Mouse (Mus musculus) thymus, adult 2 months (tissue): ENCODE measurements around the gene Grasp. TPM values are rescaled to one million over a fixed set of nuclear protein-coding genes. Genes with fewer than 3 reads are reported as not detected.

Experiments used
- DNase-seq: peaks from one replicate; pipeline ENCODE4 v3.0.0; 2021
- H3K27ac ChIP-seq: fragments of 200-500 bp; 2 replicates; pipeline ENCODE4 v1.5.1; 2012; ENCODE audit warnings: low read length, control low read depth; ENCODE audit not compliant: control insufficient read depth, insufficient read depth
- H3K27me3 ChIP-seq: fragments of 200-500 bp; 2 replicates; pipeline ENCODE4 v1.6.1; 2012; ENCODE audit warnings: mild to moderate bottlenecking, low read length, moderate library complexity, mixed read lengths; ENCODE audit not compliant: control insufficient read depth, insufficient read depth
- H3K36me3 ChIP-seq: fragments of 200-500 bp; 2 replicates; pipeline ENCODE4 v1.6.1; 2012; ENCODE audit warnings: mild to moderate bottlenecking, low read length, moderate library complexity; ENCODE audit not compliant: control insufficient read depth, insufficient read depth
- H3K4me1 ChIP-seq: fragments of 200-500 bp; replicated peaks from 2 replicates; pipeline ENCODE4 v1.6.1; 2012; ENCODE audit warnings: low read length; ENCODE audit not compliant: control insufficient read depth, insufficient read depth
- H3K4me3 ChIP-seq: fragments of 200-500 bp; 2 replicates; pipeline ENCODE4 v1.5.1; 2012; ENCODE audit warnings: mild to moderate bottlenecking, low read length, control low read depth, moderate library complexity; ENCODE audit not compliant: control insufficient read depth, insufficient read depth
- CTCF ChIP-seq: fragments of 200-500 bp; IDR thresholded peaks from 2 replicates; pipeline ENCODE4 v1.5.1; 2012; ENCODE audit warnings: mild to moderate bottlenecking, control low read depth, low read length, moderate library complexity, borderline replicate concordance; ENCODE audit not compliant: control insufficient read depth, poor library complexity, insufficient read depth; ENCODE audit errors: extremely low read depth
- POLR2A ChIP-seq: fragments of 200-500 bp; IDR thresholded peaks from 2 replicates; pipeline ENCODE4 v1.6.1; 2012; ENCODE audit warnings: mild to moderate bottlenecking, low read length, control low read depth, moderate library complexity; ENCODE audit not compliant: control insufficient read depth, poor library complexity, insufficient read depth; ENCODE audit errors: extremely low read depth
- WGBS: fragments of 180-500 bp; shearing (Covaris S2); methylation state at CpG from one replicate; pipeline ENCODE4 v1.1.7; 2018; 5-methylcytosine and 5-hydroxymethylcytosine counted together
- polyA plus RNA-seq: library from polyadenylated mRNA; depleted of rRNA; stranded (reverse); fragments of >200 nt; gene quantifications from 2 replicates; pipeline ENCODE4 v1.2.3, GENCODE M21; 2012

Grasp gene
- polyA plus RNA-seq, 1 experiment, result 10.2 TPM

GRCm38 (mm10) chr15:101231648-101232180 is 7.7 kb downstream of the Grasp start:
- TF ChIP-seq CTCF (no peak), POLR2A (no peak)

GRCm38 (mm10) chr15:101232607-101233006 is 8.6 kb downstream of the Grasp start:
- H3K27ac ChIP-seq, result peak overlapping the region; percentile 16; the same call in 1 of the 2 replicates

More at GRCm38 (mm10) chr15:101231648-101232180, 7.7 kb downstream of the Grasp start:
- no peak overlapping the region for H3K27ac ChIP-seq
- peaks cover 53% of the 10 kb centered on the region for H3K4me1 ChIP-seq
- 97% methylated on average over 56 of the region's 56 CpGs for WGBS
- DNase-seq, result no peak
- H3K4me3 ChIP-seq, result no peak overlapping the region
- no peaks in the 10 kb centered on the region for H3K36me3 ChIP-seq
- no peaks in the 10 kb centered on the region for H3K27me3 ChIP-seq

GRCm38 (mm10) chr15:101233183-101233582 is 9.2 kb downstream of the Grasp start:
- peak overlapping the region; percentile 16; the same call in 1 of the 2 replicates for H3K27ac ChIP-seq
- H3K36me3 ChIP-seq, result no peaks in the 10 kb centered on the region
- H3K4me3 ChIP-seq, result no peak overlapping the region
- H3K4me1 ChIP-seq, result peaks cover 49% of the 10 kb centered on the region
- H3K27me3 ChIP-seq, result no peaks in the 10 kb centered on the region
- no peak for DNase-seq
- TF ChIP-seq POLR2A (no peak), CTCF (no peak)
- WGBS, result 83% methylated on average over 3 of the region's 3 CpGs

More at GRCm38 (mm10) chr15:101232607-101233006, 8.6 kb downstream of the Grasp start:
- no peak for DNase-seq
- Histone ChIP-seq H3K27me3 (no peaks in the 10 kb centered on the region), H3K36me3 (no peaks in the 10 kb centered on the region), H3K4me3 (no peak overlapping the region), H3K4me1 (peaks cover 54% of the 10 kb centered on the region)
- TF ChIP-seq CTCF (no peak), POLR2A (no peak)
- WGBS, result 10% methylated on average over 4 of the region's 4 CpGs

- DNase-seq, result no peak
- Histone ChIP-seq H3K36me3 (no peaks in the 10 kb centered on the region), H3K27ac (no peak overlapping the region), H3K27me3 (no peaks in the 10 kb centered on the region), H3K4me1 (peaks cover 43% of the 10 kb centered on the region), H3K4me3 (no peak overlapping the region)
- TF ChIP-seq POLR2A, result no peak
- no peak for TF ChIP-seq CTCF
- 42% methylated on average over 11 of the region's 11 CpGs for WGBS
Observed at GRCm38 (mm10) chr15:101233641-101234275, 9.8 kb downstream of the Grasp start.

- H3K36me3 ChIP-seq, result no peaks in the 10 kb centered on the region
- peaks cover 43% of the 10 kb centered on the region for H3K4me1 ChIP-seq
- TF ChIP-seq CTCF (no peak), POLR2A (no peak)
- no peak for DNase-seq
- no peaks in the 10 kb centered on the region for H3K27me3 ChIP-seq
- 68% methylated on average over 10 of the region's 10 CpGs for WGBS
- peak overlapping the region; percentile 72 for H3K27ac ChIP-seq
- no peak overlapping the region for H3K4me3 ChIP-seq
Observed at GRCm38 (mm10) chr15:101234611-101235341, 10.8 kb downstream of the Grasp start.

GRCm38 (mm10) chr15:101235342-101235698 is 11.3 kb downstream of the Grasp start:
- H3K27ac ChIP-seq, result peak overlapping the region; percentile 72
- WGBS, result 3% methylated on average over 5 of the region's 5 CpGs
- no peaks in the 10 kb centered on the region for H3K36me3 ChIP-seq
- DNase-seq, result peak; percentile 87
- no peak overlapping the region for H3K4me3 ChIP-seq
- no peaks in the 10 kb centered on the region for H3K27me3 ChIP-seq
- peaks cover 43% of the 10 kb centered on the region for H3K4me1 ChIP-seq
- 0 out of 2 replicates have a peak, but pooled peaks have one; percentile 30 for TF ChIP-seq CTCF
- TF ChIP-seq POLR2A, result no peak
